Mouse (Mus musculus): Measurements from ENCODE around the gene Arhgap29. TPM values are rescaled to one million over a fixed set of nuclear protein-coding genes. Genes with fewer than 3 reads are reported as not detected.

The Arhgap29 gene
- total RNA-seq, 1 experiment from 2014 or later = 6.9 TPM

DNA sequence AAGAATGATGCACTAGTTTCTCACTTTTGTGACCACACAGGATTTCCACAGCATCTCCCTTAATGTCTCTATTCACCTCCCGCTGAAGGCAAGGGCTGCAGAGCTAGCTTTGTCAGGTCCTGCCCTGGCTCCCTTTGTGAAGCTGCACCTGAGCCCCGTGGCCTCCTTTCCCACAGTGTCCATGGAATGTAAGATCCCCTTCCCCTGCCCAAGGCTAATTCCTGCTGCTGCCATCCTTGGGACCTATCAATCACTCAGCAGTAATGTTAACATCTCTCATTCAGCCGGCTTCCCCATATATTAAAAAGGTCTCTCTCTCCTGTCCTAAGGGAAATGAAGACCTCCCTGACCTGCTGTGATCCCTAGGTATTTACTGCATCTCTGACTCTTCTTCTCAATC lies 82.8 kb downstream of the Arhgap29 start:
- no peak for ATAC-seq (replicated peaks in 1 of 2; ENCODE audit: insufficient read depth in 1 of 2, low FRiP score in 2 of 2, low TSS enrichment in 1 of 2, low read depth in 1 of 2, poor library complexity in 2 of 2, severe bottlenecking in 2 of 2)

GRCm38 (mm10) chr3:122040522-122040921 lies 88.2 kb downstream of the Arhgap29 start:
- ATAC-seq (replicated peaks in 1 of 2; ENCODE audit: insufficient read depth in 1 of 2, low FRiP score in 2 of 2, low TSS enrichment in 1 of 2, low read depth in 1 of 2, poor library complexity in 2 of 2, severe bottlenecking in 2 of 2) = no peak

DNA sequence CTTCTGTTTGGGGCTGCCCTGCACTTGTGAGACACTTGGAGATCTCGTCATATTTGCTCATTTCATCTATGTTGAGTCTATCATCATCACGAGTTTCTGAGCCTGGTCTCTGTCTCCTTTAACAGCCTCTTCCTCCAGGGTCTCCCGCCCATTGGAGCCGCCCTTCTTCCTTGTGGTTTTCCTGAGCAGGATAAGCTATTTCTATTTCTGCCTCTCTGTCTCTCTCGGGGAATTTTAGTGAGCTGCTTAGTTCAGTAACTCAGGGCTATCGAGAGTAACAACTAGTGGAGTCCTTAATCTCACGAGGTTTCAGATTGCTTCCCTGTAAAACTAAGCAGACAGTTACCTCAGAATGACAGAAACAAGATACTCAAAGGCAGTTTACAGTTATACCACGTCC lies 90.8 kb downstream of the Arhgap29 start:
- ATAC-seq (replicated peaks in 1 of 2; ENCODE audit: insufficient read depth in 1 of 2, low FRiP score in 2 of 2, low TSS enrichment in 1 of 2, low read depth in 1 of 2, poor library complexity in 2 of 2, severe bottlenecking in 2 of 2) = 0 out of 4 replicates have a peak, but pooled peaks have one; percentile 9 to 23

GRCm38 (mm10) chr3:122043799-122044547 lies 91.6 kb downstream of the Arhgap29 start, which contains the start of gene Abca4:
Abca4 (plus strand) TSS chr3:122044443.
- ATAC-seq (replicated peaks in 1 of 2; ENCODE audit: insufficient read depth in 1 of 2, low FRiP score in 2 of 2, low TSS enrichment in 1 of 2, low read depth in 1 of 2, poor library complexity in 2 of 2, severe bottlenecking in 2 of 2) = no peak

DNA sequence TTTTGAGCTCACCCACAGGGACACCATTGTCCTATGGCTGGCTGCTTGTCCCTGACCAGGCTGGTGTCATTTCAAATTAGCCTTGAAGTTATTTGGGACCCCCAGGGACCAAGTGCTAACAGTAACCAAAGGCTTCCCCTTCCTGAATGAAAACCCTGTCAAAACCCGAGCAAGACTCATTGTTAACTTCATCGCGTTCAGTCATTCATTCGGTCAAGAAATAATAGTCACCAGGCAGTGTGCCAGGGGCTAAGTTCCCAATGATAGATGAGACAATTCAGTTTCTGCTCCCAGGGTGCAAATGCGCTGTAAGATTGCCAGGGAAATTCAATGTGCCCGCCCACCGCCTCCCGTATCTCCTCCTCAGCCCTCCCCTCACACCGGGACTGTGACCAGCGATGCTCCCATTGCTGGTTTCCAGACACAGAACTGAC lies 93.9 kb downstream of the Arhgap29 start:
- ATAC-seq (replicated peaks in 1 of 2; ENCODE audit: insufficient read depth in 1 of 2, low FRiP score in 2 of 2, low TSS enrichment in 1 of 2, low read depth in 1 of 2, poor library complexity in 2 of 2, severe bottlenecking in 2 of 2) = no peak

- no peak for ATAC-seq (replicated peaks in 1 of 2; ENCODE audit: insufficient read depth in 1 of 2, low FRiP score in 2 of 2, low TSS enrichment in 1 of 2, low read depth in 1 of 2, poor library complexity in 2 of 2, severe bottlenecking in 2 of 2)
Observed at GRCm38 (mm10) chr3:122047402-122047801, 95.1 kb downstream of the Arhgap29 start.

- no peak for ATAC-seq (replicated peaks in 1 of 2; ENCODE audit: insufficient read depth in 1 of 2, low FRiP score in 2 of 2, low TSS enrichment in 1 of 2, low read depth in 1 of 2, poor library complexity in 2 of 2, severe bottlenecking in 2 of 2)
Observed at GRCm38 (mm10) chr3:122047921-122048861, 95.8 kb downstream of the Arhgap29 start.

GRCm38 (mm10) chr3:122049158-122049557 lies 96.8 kb downstream of the Arhgap29 start:
- no peak for ATAC-seq (replicated peaks in 1 of 2; ENCODE audit: insufficient read depth in 1 of 2, low FRiP score in 2 of 2, low TSS enrichment in 1 of 2, low read depth in 1 of 2, poor library complexity in 2 of 2, severe bottlenecking in 2 of 2)

DNA sequence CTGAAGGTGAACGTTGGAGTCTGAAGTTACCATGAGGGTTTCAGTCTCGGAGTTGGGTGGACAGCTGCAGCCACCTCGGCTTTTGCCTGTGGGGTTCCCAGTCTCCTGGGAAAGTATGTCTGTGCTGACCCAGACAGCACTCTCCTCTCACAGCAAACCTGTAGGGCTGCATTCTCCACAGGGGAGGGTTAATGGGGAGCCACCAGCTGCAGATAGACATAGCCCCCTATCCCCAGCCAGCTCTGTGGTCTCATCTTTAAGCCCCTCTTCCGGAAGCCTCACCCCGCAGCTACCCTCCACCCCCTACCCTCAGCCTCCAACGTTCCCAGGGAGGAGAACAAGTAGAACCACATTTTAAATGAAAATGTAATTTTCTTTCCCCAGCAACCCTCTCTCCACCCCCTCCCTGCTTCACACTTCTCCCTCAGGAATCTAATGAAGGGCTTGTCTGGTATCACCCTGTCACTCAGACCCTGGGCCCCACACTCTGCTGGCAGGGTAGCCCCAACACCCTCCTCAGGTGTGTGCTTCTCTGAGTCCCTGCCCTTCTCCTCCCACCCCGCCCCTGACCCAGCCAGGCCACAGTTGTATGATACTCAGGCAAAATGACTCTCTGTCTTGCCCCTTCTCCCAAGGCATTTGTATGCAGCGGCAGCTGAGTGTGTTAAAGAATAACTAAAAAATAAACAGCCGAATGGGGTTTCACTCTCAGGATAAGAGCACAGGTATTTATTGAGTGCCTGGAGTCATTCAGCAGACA lies 106.3 kb downstream of the Arhgap29 start:
- ATAC-seq (replicated peaks in 1 of 2; ENCODE audit: insufficient read depth in 1 of 2, low FRiP score in 2 of 2, low TSS enrichment in 1 of 2, low read depth in 1 of 2, poor library complexity in 2 of 2, severe bottlenecking in 2 of 2) = no peak

GRCm38 (mm10) chr3:122062586-122062985 lies 110.2 kb downstream of the Arhgap29 start:
- no peak for ATAC-seq (replicated peaks in 1 of 2; ENCODE audit: insufficient read depth in 1 of 2, low FRiP score in 2 of 2, low TSS enrichment in 1 of 2, low read depth in 1 of 2, poor library complexity in 2 of 2, severe bottlenecking in 2 of 2)

DNA sequence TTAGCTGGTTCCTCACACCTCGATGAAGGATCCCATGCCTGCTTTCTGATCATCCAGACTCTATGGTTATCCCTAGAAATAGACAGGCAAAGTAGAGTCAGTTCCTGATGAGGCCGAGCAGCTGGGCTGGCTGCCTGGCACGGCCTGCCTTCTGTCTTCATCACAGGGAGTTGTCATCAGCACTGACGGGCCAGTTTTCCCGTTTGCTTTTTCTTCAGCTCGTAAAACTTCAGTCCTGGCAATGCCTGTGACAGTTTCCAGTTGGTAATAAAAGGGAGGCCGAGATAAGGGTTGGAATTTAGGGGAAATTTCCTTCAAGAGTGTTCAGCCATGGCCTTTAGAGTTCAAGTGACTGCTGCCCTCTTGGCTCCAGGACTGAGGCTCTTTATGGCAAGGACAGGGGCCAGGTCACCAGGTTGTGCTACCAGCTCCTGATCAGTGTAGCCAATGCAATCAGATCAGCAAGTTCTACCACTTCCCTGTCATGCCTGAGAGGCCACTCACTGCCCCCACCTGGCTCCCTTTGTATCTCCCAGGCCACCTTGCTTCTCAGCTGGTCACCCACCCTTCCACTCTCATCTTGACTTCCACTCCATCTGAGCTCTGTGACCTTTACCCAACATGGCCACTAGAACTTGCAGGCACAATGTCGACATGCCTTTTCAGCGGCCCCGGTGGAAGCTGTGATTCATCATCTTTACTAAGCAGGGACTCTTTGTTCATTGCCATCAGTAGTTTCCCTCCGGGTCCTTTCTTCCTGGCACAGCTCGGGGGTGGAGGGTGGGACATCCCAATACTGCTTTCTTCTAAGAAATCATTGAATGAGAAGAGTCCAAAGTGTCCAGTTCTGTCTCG lies 112.4 kb downstream of the Arhgap29 start:
- no peak for ATAC-seq (replicated peaks in 1 of 2; ENCODE audit: insufficient read depth in 1 of 2, low FRiP score in 2 of 2, low TSS enrichment in 1 of 2, low read depth in 1 of 2, poor library complexity in 2 of 2, severe bottlenecking in 2 of 2)

Other genes starting within 250 kb of the Arhgap29 start
- gene F3, start 229.0 kb upstream of the Arhgap29 start, total RNA-seq (2017) = 4.6 and 5.7 TPM in 2 replicates
- 38.8 and 43.3 TPM in 2 replicates for gene Abcd3, start 137.2 kb upstream of the Arhgap29 start, total RNA-seq (2017)
- gene Abca4, start 91.9 kb downstream of the Arhgap29 start, total RNA-seq (2017) = 2.0 and 6.3 TPM in 2 replicates

All from hematopoietic stem cell, adult 5-6 weeks (primary cell).